Mouse (Mus musculus) gastrocnemius, postnatal 4 days (tissue): ENCODE results near the gene Tuba1c. TPM values are rescaled to one million over a fixed set of nuclear protein-coding genes. Genes with fewer than 3 reads are reported as not detected.
A peak's percentile ranks its signal among the peaks of the same experiment; 100 is the strongest.
"Not testable (repeated sequence)": the region's sequence is repeated elsewhere in the genome, so short reads cannot be mapped to it uniquely, and the experiment has no call there.

ENCODE experiments used
- DNase-seq, 2 experiments: peaks; one replicate each; pipeline ENCODE4 v3.0.0; 2021 to 2022; ENCODE audit warnings: low spot score in 2 of 2, mixed read lengths in 2 of 2
- total RNA-seq, 2 experiments: library from RNA; stranded (reverse); gene quantifications; 2 replicates each; pipeline ENCODE4 v1.2.3; 2021

The Tuba1c gene
- total RNA-seq, 2 experiments from 2014 or later = 62.2 to 80.4 TPM

- DNase-seq = no peak
Observed at GRCm38 (mm10) chr15:99028874-99029458, 725 bp upstream of the Tuba1c start.

- DNase-seq = no peak
Observed at GRCm38 (mm10) chr15:99030585-99031387, 1.1 kb downstream of the Tuba1c start.

GRCm38 (mm10) chr15:99031388-99031675 lies 1.6 kb downstream of the Tuba1c start:
- DNase-seq = no peak

DNA sequence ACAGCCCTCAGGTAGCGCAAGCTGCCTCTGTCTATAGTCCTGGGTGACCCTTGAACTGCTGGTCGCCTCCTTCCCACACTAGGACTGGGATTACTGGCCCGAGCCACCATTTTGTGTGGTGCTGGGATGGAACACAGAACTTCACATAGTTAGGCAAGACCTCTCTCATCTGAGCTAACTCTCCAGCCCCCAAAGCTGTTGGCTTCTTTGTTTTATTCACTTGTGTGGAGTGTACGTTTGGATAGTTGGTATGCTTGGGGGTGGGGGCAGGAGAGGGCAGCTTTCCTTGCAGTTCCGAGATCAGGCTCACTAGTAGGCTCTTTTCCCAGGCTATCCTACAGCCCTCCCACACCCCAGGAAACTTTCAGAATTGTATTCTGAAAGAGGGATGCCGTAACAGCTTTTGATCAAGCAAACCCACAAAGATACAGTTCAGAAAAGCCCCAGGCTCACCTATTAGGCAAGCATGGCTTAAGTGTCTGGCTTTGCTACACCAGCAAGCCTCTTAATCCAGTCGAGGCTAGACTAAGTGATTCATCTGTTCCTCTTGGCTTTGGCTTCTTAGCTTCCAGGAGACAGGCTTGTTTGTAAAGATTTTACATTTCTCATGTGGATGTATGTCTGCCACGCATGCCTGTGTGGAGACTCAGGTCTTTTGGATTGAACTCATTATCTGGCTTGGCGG lies 2.5 kb downstream of the Tuba1c start:
- no peak for DNase-seq

DNA sequence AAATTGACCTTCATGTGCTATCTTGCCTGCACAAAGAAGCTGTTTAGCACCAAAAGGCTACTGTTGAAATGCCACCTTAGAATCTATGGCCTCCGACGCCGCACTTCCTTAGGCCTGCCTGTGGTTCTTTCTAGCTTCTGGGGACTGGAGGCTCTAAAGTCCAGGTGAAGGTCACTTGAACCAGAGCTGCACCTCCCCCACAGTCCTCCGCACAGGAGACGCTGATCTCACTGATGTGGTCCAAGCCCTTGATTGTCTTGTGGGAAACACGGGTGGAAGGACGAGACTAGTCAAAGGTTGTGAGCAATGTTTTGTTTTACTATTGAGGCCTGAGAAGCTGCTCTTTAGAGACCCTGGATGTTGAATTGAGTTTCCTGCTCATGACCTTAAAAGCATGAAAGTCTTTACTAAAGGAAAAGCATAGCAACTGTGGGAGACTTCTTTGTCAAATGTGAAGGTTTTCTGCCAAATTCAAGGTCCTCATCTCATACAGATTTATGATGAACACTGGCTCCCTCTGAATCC lies 3.1 kb downstream of the Tuba1c start:
- no peak for DNase-seq

GRCm38 (mm10) chr15:99033498-99034270 lies 4.0 kb downstream of the Tuba1c start:
- no peak for DNase-seq

DNA sequence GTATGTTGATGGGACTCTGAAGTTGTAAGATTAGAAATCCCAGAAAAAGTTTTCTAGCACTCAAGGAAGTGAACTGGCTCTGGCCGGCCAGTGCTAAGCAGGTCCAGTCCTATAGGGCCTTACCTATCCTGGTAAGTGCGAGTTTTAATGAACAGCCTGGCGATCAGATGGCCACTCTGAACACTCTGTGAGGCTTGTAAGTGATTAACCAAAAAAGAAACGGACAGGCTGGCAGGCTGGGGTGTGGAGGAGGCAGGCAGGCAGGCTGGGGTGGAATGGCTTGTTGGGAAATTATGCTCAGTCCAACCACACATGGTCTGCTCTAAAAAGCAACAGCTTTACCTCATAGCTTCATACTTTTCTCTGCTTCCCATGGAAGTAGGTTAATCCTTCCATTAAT lies 5.7 kb downstream of the Tuba1c start:
- DNase-seq = no peak

- no peak for DNase-seq
Observed at GRCm38 (mm10) chr15:99036249-99036905, 6.7 kb downstream of the Tuba1c start.

DNA sequence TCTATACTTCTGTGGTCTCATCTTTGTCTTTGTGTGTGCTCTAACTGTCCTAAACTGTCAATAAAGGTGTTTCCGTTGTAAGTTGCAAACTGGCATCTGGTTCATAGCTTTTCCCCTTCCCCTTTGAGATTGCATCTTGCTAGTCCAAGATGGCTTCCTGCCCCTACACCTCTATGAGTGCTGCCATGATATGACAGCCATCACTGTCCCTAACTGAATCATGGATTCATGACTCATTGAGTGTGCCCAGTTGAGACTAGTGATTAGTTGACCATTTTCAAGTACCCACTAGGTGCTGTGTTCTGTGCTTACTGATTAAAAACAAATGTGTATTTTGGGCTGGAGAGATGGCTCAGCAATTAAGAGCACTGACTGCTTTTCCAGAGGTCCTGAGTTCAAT lies 8.3 kb downstream of the Tuba1c start:
- DNase-seq = no peak

DNA sequence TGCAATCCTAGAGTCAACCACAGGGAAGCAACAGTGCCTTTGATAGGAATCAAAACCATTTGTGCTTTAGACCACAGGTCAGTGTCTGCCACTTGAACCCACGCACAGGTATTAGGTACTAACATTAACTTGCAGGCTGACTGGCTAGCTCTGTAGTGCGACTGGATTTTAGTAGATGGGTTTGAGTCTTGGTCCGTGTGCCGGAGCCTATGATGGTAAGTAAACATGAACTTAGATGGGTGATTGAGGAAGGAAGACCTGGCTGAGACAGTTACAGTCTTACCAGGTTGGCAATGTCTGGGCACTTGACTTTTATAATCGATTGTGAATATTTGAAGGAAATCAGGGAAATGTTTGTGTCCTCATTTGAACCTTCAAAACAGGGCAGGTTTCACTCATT lies 9.1 kb downstream of the Tuba1c start:
- DNase-seq = no peak

DNA sequence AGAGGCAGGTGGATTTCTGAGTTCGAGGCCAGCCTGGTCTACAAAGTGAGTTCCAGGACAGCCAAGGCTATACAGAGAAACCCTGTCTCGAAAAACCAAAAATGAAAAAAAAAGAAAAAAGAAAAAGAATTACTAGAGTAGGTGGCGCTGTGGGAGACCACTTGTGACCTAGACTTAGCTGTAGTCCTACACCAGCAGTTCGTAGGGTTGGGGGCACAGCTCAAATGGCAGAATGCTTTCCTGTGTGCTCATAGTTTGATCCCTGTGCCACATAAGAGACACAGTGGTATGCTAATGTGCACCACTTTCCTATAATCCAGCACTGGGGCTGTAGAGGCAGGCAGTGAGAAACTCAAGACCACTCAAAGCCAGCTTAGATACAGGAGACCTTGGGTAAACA lies 9.6 kb downstream of the Tuba1c start:
- DNase-seq = no peak

- no peak for DNase-seq
Observed at GRCm38 (mm10) chr15:99039996-99040919, 10.6 kb downstream of the Tuba1c start.

GRCm38 (mm10) chr15:99040920-99041856 lies 11.5 kb downstream of the Tuba1c start:
- no peak for DNase-seq

GRCm38 (mm10) chr15:99042334-99042733 lies 12.6 kb downstream of the Tuba1c start:
- DNase-seq = no peak

GRCm38 (mm10) chr15:99044854-99045253 lies 15.2 kb downstream of the Tuba1c start:
- DNase-seq = no peak

GRCm38 (mm10) chr15:99045734-99046133 lies 16.0 kb downstream of the Tuba1c start:
- not testable (repeated sequence) for DNase-seq

GRCm38 (mm10) chr15:99049473-99050253 lies 20.0 kb downstream of the Tuba1c start:
- peak in 1 of 2 experiments; percentile 35 for DNase-seq

DNA sequence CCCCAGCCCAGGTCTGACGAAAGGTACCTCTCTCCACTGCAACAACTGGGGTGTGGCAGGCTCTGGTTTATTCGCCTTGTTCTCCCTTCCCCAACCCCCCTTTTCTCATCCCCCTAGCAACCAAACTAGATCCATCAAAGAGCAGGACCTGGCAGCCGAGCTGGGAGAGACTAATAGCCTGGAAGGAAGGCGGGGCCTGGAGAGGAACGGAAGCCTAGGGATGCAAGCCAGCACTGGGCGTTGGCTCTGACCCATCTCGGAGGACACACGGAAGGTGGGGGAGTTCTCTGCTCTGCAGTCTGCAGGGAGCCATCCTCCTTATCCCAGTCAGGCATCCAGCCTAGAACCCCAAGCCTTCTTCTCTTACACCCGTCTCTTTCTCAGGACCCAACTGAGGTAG lies 23.7 kb downstream of the Tuba1c start:
- DNase-seq = peak in 1 of 2 experiments; percentile 32
